In genomic region chr3:52047537-52047936, GRCm38 (mm10) we compare ENCODE assay signal across 7 mouse cellular contexts. TPM values are rescaled to one million over a fixed set of nuclear protein-coding genes. Genes with fewer than 3 reads are reported as not detected.
DNase-seq lines count a peak whose midpoint lies in the region; ATAC-seq and TF ChIP-seq lines count a peak whose summit lies in the region.

No protein-coding gene starts in this region.

- ATAC-seq in lung, embryonic 14.5 days (ENCODE audit: insufficient read depth): no peak
- ATAC-seq in forebrain, embryonic 13.5 days: no peak
- no peak for ATAC-seq in limb, embryonic 12.5 days (ENCODE audit: insufficient number of reproducible peaks, insufficient read depth, low FRiP score, low TSS enrichment, low read depth)
- no peak for ATAC-seq in stomach, embryonic 14.5 days (ENCODE audit: insufficient number of reproducible peaks, insufficient read depth, low FRiP score, low read depth)

- WGBS in lung, embryonic 14.5 days: 69% methylated on average over 8 of the region's 8 CpGs
- 81% methylated on average over 8 of the region's 8 CpGs for WGBS in forebrain, embryonic 13.5 days
- WGBS in limb, embryonic 12.5 days: 78% methylated on average over 8 of the region's 8 CpGs
- WGBS in stomach, embryonic 14.5 days: 69% methylated on average over 8 of the region's 8 CpGs

- no peak for DNase-seq in lung, embryonic 14.5 days
- DNase-seq in lung, postnatal 36 days: no peak
- no peak for DNase-seq in layer of hippocampus, adult 11-12 months (ENCODE audit: low spot score)
- DNase-seq in right cerebral cortex, adult 2 months (ENCODE audit: low spot score in 2 of 2): no peak

- peak overlapping the region; percentile 98 for H3K27ac ChIP-seq in lung, embryonic 14.5 days (ENCODE audit: low read depth)
- peak overlapping the region; percentile 91 for H3K27ac ChIP-seq in forebrain, embryonic 13.5 days
- peak overlapping the region; percentile 95 for H3K27ac ChIP-seq in limb, embryonic 12.5 days
- H3K27ac ChIP-seq in stomach, embryonic 14.5 days (ENCODE audit: low read length): peak overlapping the region; percentile 92; the same call in 1 of the 2 replicates

- H3K27me3 ChIP-seq in lung, embryonic 14.5 days (ENCODE audit: insufficient read depth, low read length): no peaks in the 10 kb centered on the region
- H3K27me3 ChIP-seq in forebrain, embryonic 13.5 days: no peaks in the 10 kb centered on the region
- no peaks in the 10 kb centered on the region for H3K27me3 ChIP-seq in limb, embryonic 12.5 days
- no peaks in the 10 kb centered on the region for H3K27me3 ChIP-seq in stomach, embryonic 14.5 days (ENCODE audit: control insufficient read depth, insufficient read depth, low read length)

- no peak for TF ChIP-seq CTCF in lung, embryonic 14.5 days (IDR thresholded peaks at IDR 0.05; ENCODE audit: low read depth)

- H3K9ac ChIP-seq in lung, embryonic 14.5 days: peak overlapping the region; percentile 40
- no peak overlapping the region for H3K9ac ChIP-seq in forebrain, embryonic 13.5 days
- H3K9ac ChIP-seq in limb, embryonic 12.5 days (replicated peaks): no peak overlapping the region
- H3K9ac ChIP-seq in stomach, embryonic 14.5 days (replicated peaks; ENCODE audit: low read depth, low read length): no peak overlapping the region

- H3K4me2 ChIP-seq in lung, embryonic 14.5 days: peak overlapping the region; percentile 63; the same call in 1 of the 2 replicates
- peak overlapping the region; percentile 61 for H3K4me2 ChIP-seq in forebrain, embryonic 13.5 days
- no peak overlapping the region for H3K4me2 ChIP-seq in limb, embryonic 12.5 days
- H3K4me2 ChIP-seq in stomach, embryonic 14.5 days (replicated peaks; ENCODE audit: low read depth, low read length): peak overlapping the region; percentile 52; the same call in 1 of the 2 replicates

- no peak overlapping the region for H3K4me3 ChIP-seq in lung, embryonic 14.5 days (ENCODE audit: low read depth, low read length)
- H3K4me3 ChIP-seq in forebrain, embryonic 13.5 days: no peak overlapping the region
- no peak overlapping the region for H3K4me3 ChIP-seq in limb, embryonic 12.5 days (replicated peaks)
- H3K4me3 ChIP-seq in stomach, embryonic 14.5 days (ENCODE audit: low read depth, low read length): no peak overlapping the region

- H3K36me3 ChIP-seq in lung, embryonic 14.5 days (ENCODE audit: insufficient read depth): no peaks in the 10 kb centered on the region
- peaks cover 7% of the 10 kb centered on the region; the same call in 1 of the 2 replicates for H3K36me3 ChIP-seq in forebrain, embryonic 13.5 days (ENCODE audit: poor library complexity, severe bottlenecking)
- no peaks in the 10 kb centered on the region for H3K36me3 ChIP-seq in limb, embryonic 12.5 days
- no peaks in the 10 kb centered on the region for H3K36me3 ChIP-seq in stomach, embryonic 14.5 days (ENCODE audit: control insufficient read depth, insufficient read depth, low read length)

- peaks cover 39% of the 10 kb centered on the region for H3K4me1 ChIP-seq in lung, embryonic 14.5 days (ENCODE audit: insufficient read depth)
- peaks cover 52% of the 10 kb centered on the region for H3K4me1 ChIP-seq in forebrain, embryonic 13.5 days
- peaks cover 35% of the 10 kb centered on the region for H3K4me1 ChIP-seq in limb, embryonic 12.5 days (replicated peaks)
- H3K4me1 ChIP-seq in stomach, embryonic 14.5 days (ENCODE audit: control insufficient read depth, insufficient read depth, low read length): peaks cover 24% of the 10 kb centered on the region

- H3K9me3 ChIP-seq in lung, embryonic 14.5 days (ENCODE audit: low read depth, low read length): no peaks in the 10 kb centered on the region
- H3K9me3 ChIP-seq in forebrain, embryonic 13.5 days (replicated peaks): no peaks in the 10 kb centered on the region
- H3K9me3 ChIP-seq in limb, embryonic 12.5 days: no peaks in the 10 kb centered on the region
- no peaks in the 10 kb centered on the region for H3K9me3 ChIP-seq in stomach, embryonic 14.5 days (ENCODE audit: control insufficient read depth, low read depth, low read length)

RNA-seq across cellular contexts. Expression of gene Maml3, which starts 57.3 kb away (rescaled TPM):
- 8.4 and 9.1 TPM in 2 replicates for polyA plus RNA-seq in lung, embryonic 14.5 days (2014; fragmentation: Nextera tagmentation; extraction: Ambion mirVana)
- 5.4 and 6.5 TPM in 2 replicates for polyA plus RNA-seq in forebrain, embryonic 13.5 days (2015; fragmentation: Nextera tagmentation; extraction: Ambion mirVana)
- polyA plus RNA-seq in limb, embryonic 12.5 days (2016; fragmentation: Nextera tagmentation; extraction: Ambion mirVana): 5.1 and 5.4 TPM in 2 replicates
- 8.6 and 9.3 TPM in 2 replicates for polyA plus RNA-seq in stomach, embryonic 14.5 days (2014; fragmentation: Nextera tagmentation; extraction: Ambion mirVana)
